Mouse (Mus musculus): Measurements from ENCODE around the gene Xlr3c.
"Not testable (repeated sequence)": the region's sequence is repeated elsewhere in the genome, so short reads cannot be mapped to it uniquely, and the experiment has no call there.

The Xlr3c gene

DNA sequence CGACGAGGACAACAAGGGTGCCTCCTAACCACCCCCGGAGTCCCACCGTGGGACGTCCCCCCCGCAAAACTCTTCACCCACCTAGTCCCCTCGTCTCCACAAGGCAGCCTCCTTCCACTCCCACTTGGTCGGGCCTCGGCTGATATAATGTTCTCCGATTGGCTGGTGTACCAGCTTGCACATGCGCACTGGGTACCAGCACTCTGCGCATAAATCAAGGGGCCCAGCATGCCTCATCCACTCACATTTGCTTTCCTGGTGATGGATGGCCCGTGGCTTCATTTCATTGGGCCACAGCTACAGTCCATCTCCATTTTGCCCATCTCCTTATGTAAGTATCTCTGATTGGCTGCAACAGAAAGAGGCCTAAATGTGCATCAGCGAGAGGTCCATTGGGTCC is at the start of gene Xlr3c:
Xlr3c (minus strand) TSS at position 121 of the 400 bp plus-strand sequence.
- not testable (repeated sequence) for DNase-seq (ENCODE audit: low spot score in 2 of 2)

DNA sequence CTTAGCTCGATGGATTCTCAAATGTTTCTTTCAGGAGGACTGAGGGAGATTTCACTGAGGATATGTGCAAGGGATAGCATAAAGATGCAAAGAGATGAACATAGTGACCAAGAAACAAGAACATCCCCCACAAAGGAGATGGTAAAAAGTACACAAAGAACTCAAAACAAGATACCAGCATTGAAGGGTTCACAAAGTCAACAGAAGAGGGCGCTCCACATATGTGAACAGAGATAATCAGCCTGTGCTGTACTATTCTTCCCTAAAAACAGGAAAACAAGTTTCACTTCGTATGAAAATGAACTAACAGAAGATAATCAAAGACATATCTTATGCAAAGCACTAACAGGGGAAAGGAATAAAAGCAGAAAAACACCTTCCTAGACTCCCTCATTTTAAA is 47.3 kb upstream of the Xlr3c start:
- DNase-seq (ENCODE audit: low spot score in 2 of 2) = peak; percentile 0 to 2

DNA sequence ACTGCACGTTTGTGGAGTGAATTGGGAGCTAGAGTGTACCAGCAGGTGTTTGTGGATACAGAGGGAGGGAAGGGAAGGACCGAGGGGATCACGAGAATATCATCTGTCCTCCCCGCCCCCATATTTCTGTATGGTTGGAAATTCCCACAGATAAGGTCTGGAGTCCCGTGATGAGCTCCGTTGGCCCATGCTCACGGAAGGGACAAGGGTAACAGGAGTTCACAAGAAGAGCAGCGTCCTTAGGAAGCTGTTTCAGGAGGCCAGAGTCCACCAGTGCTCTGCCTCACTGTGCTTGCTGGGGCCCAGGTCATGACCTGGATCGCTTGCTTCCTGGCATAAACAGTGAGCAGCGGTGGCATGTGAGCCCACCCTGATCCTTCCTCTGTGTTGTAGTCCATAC is 30.6 kb upstream of the Xlr3c start:
- DNase-seq (ENCODE audit: low spot score in 2 of 2) = not testable (repeated sequence)

DNA sequence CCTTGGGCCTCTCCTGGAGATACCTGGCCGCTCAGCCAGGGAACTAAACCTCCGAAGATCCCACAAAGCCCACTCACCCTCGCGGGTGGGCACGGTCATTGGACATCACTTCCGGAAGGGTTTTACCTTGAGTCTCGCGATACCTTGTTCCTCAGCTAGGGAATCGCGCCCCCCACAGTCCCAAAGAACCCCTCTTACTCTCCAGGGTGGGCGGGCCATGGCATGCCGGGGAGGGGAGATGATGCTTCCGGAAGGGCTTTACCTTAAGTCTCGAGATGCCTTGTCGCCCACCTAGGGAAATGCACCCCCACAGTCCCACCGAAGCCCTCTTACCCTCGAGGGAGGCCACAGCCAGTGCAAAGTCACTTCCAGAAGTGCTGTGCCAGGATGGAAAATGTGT is 27.7 kb upstream of the Xlr3c start, which contains the start of the genes Xlr5a and Xlr5c:
Xlr5a (minus strand) TSS at position 101 of the 400 bp plus-strand sequence.
Xlr5c (minus strand) TSS at position 101 of the 400 bp plus-strand sequence.
- DNase-seq (ENCODE audit: low spot score in 2 of 2) = not testable (repeated sequence)

DNA sequence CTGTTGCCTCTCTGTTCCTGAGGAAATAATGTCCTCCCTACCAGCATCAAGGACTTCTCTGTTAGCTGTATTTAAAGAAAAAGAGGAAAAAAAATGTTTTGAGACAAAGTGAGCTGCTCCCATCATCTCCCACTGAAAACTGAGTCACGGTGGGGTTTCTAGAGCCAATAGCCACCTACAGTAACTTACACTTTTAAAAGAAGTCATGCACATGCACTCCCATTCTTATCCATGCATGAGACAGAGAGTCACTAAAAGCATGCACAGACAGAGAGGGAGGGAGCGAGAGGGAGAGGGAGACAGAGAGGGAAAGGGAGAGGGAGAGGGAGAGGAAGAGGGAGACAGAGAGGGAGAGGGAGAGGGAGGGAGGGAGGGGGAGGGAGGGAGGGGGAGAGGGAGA is 2.8 kb downstream of the Xlr3c start:
- DNase-seq (ENCODE audit: low spot score in 2 of 2) = not testable (repeated sequence)

DNA sequence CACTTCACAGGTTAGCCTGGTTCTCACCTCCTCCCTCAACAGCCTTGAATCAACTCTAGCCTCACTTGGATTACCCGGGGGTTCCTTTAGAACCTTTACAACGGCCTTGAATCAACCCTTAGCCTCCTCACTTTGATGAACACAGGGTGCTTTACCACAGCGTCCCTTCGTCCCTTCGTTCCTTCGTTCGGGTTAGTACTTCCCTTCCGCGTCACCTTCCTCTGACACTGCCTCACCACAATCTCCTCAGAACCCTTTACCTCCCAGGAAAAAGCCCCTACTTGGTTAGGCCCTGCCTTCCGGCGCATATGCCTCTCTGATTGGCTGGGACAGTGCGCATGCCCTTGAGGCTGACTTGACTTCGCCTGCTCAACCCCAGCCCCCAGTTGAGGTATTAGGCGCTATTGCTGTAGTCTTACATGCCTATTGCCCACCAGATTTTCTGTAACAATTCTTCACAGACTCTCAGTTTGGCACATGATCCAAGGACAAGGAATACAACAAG is 22.3 kb downstream of the Xlr3c start, which contains the start of gene Xlr4c:
Xlr4c (minus strand) TSS at position 310 of the 505 bp plus-strand sequence.
- DNase-seq (ENCODE audit: low spot score in 2 of 2) = not testable (repeated sequence)

DNA sequence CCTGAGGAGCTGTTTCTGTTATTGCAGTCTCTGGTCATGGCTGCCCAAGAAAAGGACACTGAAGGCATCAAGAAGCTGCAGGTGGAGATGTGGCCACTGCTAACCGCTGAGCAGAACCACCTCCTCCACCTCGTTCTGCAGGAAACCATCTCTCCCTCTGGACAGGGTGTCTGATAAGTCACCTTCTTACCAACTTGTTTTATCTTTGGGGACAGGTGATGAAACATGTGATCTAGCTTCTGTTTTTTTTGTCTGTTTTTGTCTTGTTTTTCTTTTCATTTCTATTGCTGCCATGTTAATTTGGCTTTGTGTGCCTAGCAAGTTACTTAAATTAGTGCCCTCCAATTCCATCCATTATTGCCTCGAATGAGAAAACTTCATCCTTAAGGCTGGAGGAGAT is 35.9 kb downstream of the Xlr3c start:
- no peak for DNase-seq (ENCODE audit: low spot score in 2 of 2)

DNA sequence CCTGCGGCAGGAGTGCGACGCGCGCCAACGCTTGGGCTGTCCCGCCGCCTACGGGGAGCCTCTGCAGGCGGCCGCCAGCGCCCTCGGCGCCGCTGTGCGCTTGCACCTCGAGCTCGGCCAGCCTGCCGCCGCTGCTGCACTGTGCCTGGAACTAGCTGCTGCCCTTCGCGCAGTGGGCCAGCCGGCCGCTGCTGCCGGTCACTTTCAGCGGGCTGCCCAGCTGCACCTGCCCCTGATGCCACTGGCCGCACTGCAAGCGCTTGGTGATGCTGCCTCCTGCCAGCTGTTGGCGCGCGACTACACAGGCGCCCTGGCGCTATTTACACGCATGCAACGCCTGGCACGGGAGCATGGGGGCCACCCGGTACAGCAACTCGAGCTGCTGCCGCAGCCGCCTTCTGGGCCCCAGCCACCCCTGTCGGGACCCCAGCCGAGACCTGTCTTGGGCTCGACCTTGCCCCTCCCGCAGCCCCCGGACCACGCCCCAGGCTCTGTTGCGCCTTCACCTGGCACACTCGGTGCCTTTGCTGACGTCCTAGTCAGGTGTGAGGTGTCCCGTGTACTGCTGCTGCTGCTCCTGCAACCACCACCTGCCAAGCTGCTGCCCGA is 36.5 kb downstream of the Xlr3c start:
- peak; percentile 26 to 49 for DNase-seq (ENCODE audit: low spot score in 2 of 2)

GRCm38 (mm10) chrX:73227914-73228605 is 37.1 kb downstream of the Xlr3c start, which contains the start of gene F8a:
F8a (plus strand) TSS chrX:73228291.
- DNase-seq (ENCODE audit: low spot score in 2 of 2) = peak; percentile 64 to 72

DNA sequence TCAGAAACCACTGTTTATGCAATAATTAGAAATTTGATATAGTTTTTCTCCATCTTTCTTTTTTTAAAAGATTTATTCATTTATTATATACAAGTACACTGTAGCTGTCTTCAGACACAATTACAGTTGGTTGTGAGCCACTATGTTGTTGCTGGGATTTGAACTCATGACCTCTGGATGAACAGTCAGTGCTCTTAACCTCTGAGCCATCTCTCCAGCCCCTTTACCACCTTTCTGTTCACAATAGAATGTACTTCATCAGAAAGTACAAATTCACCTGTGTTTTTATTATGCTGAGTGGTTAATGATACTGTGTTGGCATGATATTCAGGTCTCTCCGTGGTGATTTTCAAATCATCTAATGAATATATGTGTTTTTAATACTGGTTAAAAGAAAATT is 39.8 kb downstream of the Xlr3c start:
- no peak for DNase-seq (ENCODE audit: low spot score in 2 of 2)

GRCm38 (mm10) chrX:73213819-73214564 is 51.2 kb downstream of the Xlr3c start, which contains the start of gene Xlr4b:
Xlr4b (plus strand) TSS chrX:73214333.
- not testable (repeated sequence) for DNase-seq (ENCODE audit: low spot score in 2 of 2)

Measured in urinary bladder, postnatal 36 days (tissue).